Mouse (Mus musculus) liver, embryonic 14.5 days (tissue): ENCODE data around the gene Gm10638. TPM values are rescaled to one million over a fixed set of nuclear protein-coding genes. Genes with fewer than 3 reads are reported as not detected.

Source experiments
- ATAC-seq: fragments of 200-750 bp; cut with Nextera tagmentation; 2 replicates; pipeline ENCODE4 v1.8.0; 2017; ENCODE audit warnings: moderate number of reproducible peaks, mild to moderate bottlenecking, moderate library complexity; ENCODE audit not compliant: insufficient read depth
- DNase-seq, 3 experiments: peaks; one replicate each; pipeline ENCODE4 v3.0.0-alpha.2; 2012 to 2013; ENCODE audit warnings: low read depth in 3 of 3, low spot score in 3 of 3
- H3K27ac ChIP-seq: fragments of 300-500 bp; sonication (generic); 2 replicates; pipeline ENCODE4 v1.5.1; 2014; ENCODE audit warnings: moderate library complexity, mild to moderate bottlenecking, control low read depth, inconsistent platforms
- H3K27me3 ChIP-seq: fragments of 300-500 bp; sonication (generic); 2 replicates; pipeline ENCODE4 v1.6.1; 2014; ENCODE audit warnings: mild to moderate bottlenecking, low read length, moderate library complexity; ENCODE audit not compliant: control insufficient read depth, insufficient read depth
- H3K36me3 ChIP-seq: fragments of 300-500 bp; sonication (generic); replicated peaks from 2 replicates; pipeline ENCODE4 v1.6.1; 2014; ENCODE audit warnings: low read depth; ENCODE audit not compliant: control insufficient read depth, insufficient read depth
- H3K4me1 ChIP-seq, 2 experiments: fragments of 200-500 bp in 1 of 2; fragments of 300-500 bp in 1 of 2; sonication (generic) in 1 of 2; replicated peaks; 2 replicates each; pipeline ENCODE4 v1.6.1; 2012 to 2014; ENCODE audit warnings: antibody characterized with exemption in 1 of 2, inconsistent platforms in 1 of 2, low read length in 1 of 2; ENCODE audit not compliant: control insufficient read depth in 2 of 2, insufficient read depth in 2 of 2
- H3K4me2 ChIP-seq: fragments of 300-500 bp; sonication (generic); 2 replicates; pipeline ENCODE4 v1.6.1; 2014; ENCODE audit warnings: low read depth, mild to moderate bottlenecking, control low read depth, moderate library complexity
- H3K4me3 ChIP-seq, 2 experiments: fragments of 200-500 bp in 1 of 2; fragments of 300-500 bp in 1 of 2; sonication (generic) in 1 of 2; 2 replicates each; pipeline ENCODE4 v1.5.1; 2012 to 2014; ENCODE audit warnings: low read depth in 2 of 2, low read length in 2 of 2, mild to moderate bottlenecking in 2 of 2, control low read depth in 1 of 2, inconsistent platforms in 1 of 2, moderate library complexity in 1 of 2; ENCODE audit not compliant: insufficient read depth in 1 of 2
- H3K9ac ChIP-seq: fragments of 300-500 bp; sonication (generic); replicated peaks from 2 replicates; pipeline ENCODE4 v1.6.1; 2014; ENCODE audit warnings: mild to moderate bottlenecking, control low read depth, moderate library complexity
- H3K9me3 ChIP-seq: fragments of 300-500 bp; sonication (generic); 2 replicates; pipeline ENCODE4 v1.6.1; 2016; ENCODE audit warnings: low read length, mixed read lengths; ENCODE audit not compliant: control insufficient read depth
- CTCF ChIP-seq: IDR thresholded peaks from 2 replicates; pipeline ENCODE4 v1.5.1; 2016; ENCODE audit warnings: antibody characterized with exemption, low read depth, control low read depth
- EP300 ChIP-seq: IDR thresholded peaks from 2 replicates; pipeline ENCODE4 v1.6.1; 2016; ENCODE audit warnings: antibody characterized with exemption, low read depth
- WGBS: fragments of 180-500 bp; shearing (Covaris S2); extraction: QIAGEN DNeasy Blood & Tissue Kit; methylation state at CpG from one replicate; pipeline ENCODE4 v1.1.7; 2014; ENCODE audit not compliant: insufficient replicate concordance; 5-methylcytosine and 5-hydroxymethylcytosine counted together
- polyA plus RNA-seq, 2 experiments: library from polyadenylated mRNA; depleted of rRNA in 1 of 2; stranded (reverse) in 1 of 2; unstranded in 1 of 2; fragments of >200 nt; fragmentation: Nextera tagmentation in 1 of 2; extraction: Ambion mirVana in 1 of 2; gene quantifications; 2 replicates each; pipeline versions ENCODE4 v1.2.1 to v1.2.3; 2012 to 2014

Gene Gm10638
- polyA plus RNA-seq, 2 experiments = 0.33 to 1.1 TPM

GRCm38 (mm10) chr8:86705317-86705716 lies 40.2 kb upstream of the Gm10638 start:
- ATAC-seq (no peak), DNase-seq (no peak)
- Histone ChIP-seq H3K4me2 (no peak overlapping the region), H3K36me3 (no peaks in the 10 kb centered on the region; the same call in 1 of the 2 replicates), H3K27me3 (no peaks in the 10 kb centered on the region), H3K9ac (no peak overlapping the region), H3K4me3 (no peak overlapping the region), H3K27ac (no peak overlapping the region), H3K9me3 (no peaks in the 10 kb centered on the region), H3K4me1 (peaks cover 35 to 39% of the 10 kb centered on the region in 2 experiments)
- 71% methylated on average over 3 of the region's 3 CpGs for WGBS
- TF ChIP-seq CTCF = no peak
- no peak for TF ChIP-seq EP300

- TF ChIP-seq CTCF = no peak
- TF ChIP-seq EP300 = no peak
- 46% methylated on average over 5 of the region's 5 CpGs for WGBS
- Histone ChIP-seq H3K27ac (no peak overlapping the region), H3K27me3 (no peaks in the 10 kb centered on the region), H3K4me3 (no peak overlapping the region), H3K36me3 (no peaks in the 10 kb centered on the region; the same call in 1 of the 2 replicates), H3K4me2 (no peak overlapping the region), H3K9me3 (no peaks in the 10 kb centered on the region), H3K9ac (no peak overlapping the region), H3K4me1 (peaks cover 35 to 39% of the 10 kb centered on the region in 2 experiments)
- DNase-seq (no peak), ATAC-seq (no peak)
Observed at GRCm38 (mm10) chr8:86706756-86707155, 38.7 kb upstream of the Gm10638 start.

DNA sequence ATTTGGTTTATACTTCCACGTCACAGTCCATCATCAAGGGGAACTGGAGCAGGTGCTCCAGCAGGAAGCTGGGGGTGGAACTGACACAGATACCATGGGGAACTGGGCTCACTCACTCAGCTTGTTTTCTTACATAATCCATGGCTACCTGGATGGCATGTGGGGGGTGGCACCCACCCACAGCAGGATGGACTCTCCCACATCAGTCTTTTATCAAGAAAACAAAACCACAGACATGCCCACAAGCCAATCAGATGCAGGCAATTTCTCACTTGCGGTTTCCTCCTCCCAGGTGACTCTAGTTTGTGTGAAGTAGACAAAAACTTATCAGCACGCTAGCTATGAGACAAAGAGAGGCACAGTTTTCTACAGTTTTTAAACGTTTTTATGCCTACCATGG lies 37.6 kb upstream of the Gm10638 start:
- whole genome bisulfite sequencing = 7% methylated on average over 4 of the region's 4 CpGs
- Histone ChIP-seq H3K4me3 (no peak overlapping the region), H3K9me3 (no peaks in the 10 kb centered on the region), H3K27ac (peak overlapping the region; percentile 66), H3K36me3 (no peaks in the 10 kb centered on the region; the same call in 1 of the 2 replicates), H3K4me2 (peak overlapping the region; percentile 54), H3K27me3 (no peaks in the 10 kb centered on the region), H3K4me1 (peaks cover 34 to 39% of the 10 kb centered on the region in 2 experiments), H3K9ac (no peak overlapping the region; the same call in 1 of the 2 replicates)
- TF ChIP-seq EP300 = peak; percentile 76
- no peak for TF ChIP-seq CTCF
- peak; percentile 83 for ATAC-seq
- DNase-seq = peak; percentile 64 to 68 (median 66)

DNA sequence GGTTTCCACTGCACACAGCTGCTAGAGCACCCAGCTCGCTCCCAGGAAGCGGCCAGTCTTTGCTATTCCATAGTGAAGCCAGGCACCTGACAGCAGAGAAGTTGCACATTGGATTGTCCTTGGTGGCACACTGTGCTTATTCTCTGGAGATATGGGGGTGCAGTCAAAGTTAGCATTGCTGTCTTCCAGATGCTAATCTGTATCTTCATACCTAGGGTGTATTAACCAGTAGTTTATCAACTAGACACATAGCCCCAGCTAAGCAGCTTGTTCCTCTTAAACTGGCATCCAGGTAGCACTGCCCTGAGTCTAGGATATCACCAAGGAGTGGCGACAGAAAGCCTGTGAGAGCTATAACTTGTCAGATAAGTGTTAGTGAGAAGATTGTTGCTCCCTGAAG lies 32.9 kb upstream of the Gm10638 start:
- H3K27me3 ChIP-seq = no peaks in the 10 kb centered on the region
- peak; percentile 63 for TF ChIP-seq EP300
- TF ChIP-seq CTCF = no peak
- peak overlapping the region; percentile 15; the same call in 1 of the 2 replicates for H3K27ac ChIP-seq
- H3K9me3 ChIP-seq = no peaks in the 10 kb centered on the region
- peaks cover 9% of the 10 kb centered on the region for H3K36me3 ChIP-seq
- DNase-seq (peak in 1 of 3 experiments; percentile 18), ATAC-seq (peak; percentile 66)
- no peak overlapping the region for H3K4me3 ChIP-seq
- H3K4me2 ChIP-seq = no peak overlapping the region
- WGBS = 56% methylated on average over 3 of the region's 3 CpGs
- peaks cover 19 to 28% of the 10 kb centered on the region in 2 experiments for H3K4me1 ChIP-seq
- no peak overlapping the region for H3K9ac ChIP-seq

GRCm38 (mm10) chr8:86713407-86714188 lies 31.9 kb upstream of the Gm10638 start:
- no peaks in the 10 kb centered on the region for H3K27me3 ChIP-seq
- DNase-seq (no peak), ATAC-seq (no peak)
- no peak for TF ChIP-seq CTCF
- H3K36me3 ChIP-seq = peaks cover 12% of the 10 kb centered on the region
- no peaks in the 10 kb centered on the region for H3K9me3 ChIP-seq
- WGBS = 84% methylated on average over 14 of the region's 14 CpGs
- H3K27ac ChIP-seq = no peak overlapping the region
- no peak overlapping the region for H3K4me3 ChIP-seq
- no peak overlapping the region for H3K4me2 ChIP-seq
- H3K9ac ChIP-seq = no peak overlapping the region
- H3K4me1 ChIP-seq = peaks cover 9 to 18% of the 10 kb centered on the region in 2 experiments
